Mouse (Mus musculus): ENCODE results near the gene Scamp2.

GRCm38 (mm10) chr9:57628717-57629116 is 68.0 kb downstream of the Scamp2 start:
- no peak for TF ChIP-seq POLR2A (IDR thresholded peaks at IDR 0.05; ENCODE audit: borderline replicate concordance, insufficient read depth, low read length)
- no peak for TF ChIP-seq CTCF (IDR thresholded peaks at IDR 0.05; ENCODE audit: borderline replicate concordance, insufficient read depth, low read depth, low read length)
